Mouse (Mus musculus) thymus, postnatal 25 days (tissue): ENCODE data around the gene Tmem131.

Source experiments
- DNase-seq: peaks from one replicate; pipeline ENCODE4 v3.0.0; 2022

The Tmem131 gene

GRCm38 (mm10) chr1:36943653-36944052, at the start of gene Tmem131:
Gene Tmem131, minus strand, starts transcription at chr1:36943666.
- no peak for DNase-seq

DNA sequence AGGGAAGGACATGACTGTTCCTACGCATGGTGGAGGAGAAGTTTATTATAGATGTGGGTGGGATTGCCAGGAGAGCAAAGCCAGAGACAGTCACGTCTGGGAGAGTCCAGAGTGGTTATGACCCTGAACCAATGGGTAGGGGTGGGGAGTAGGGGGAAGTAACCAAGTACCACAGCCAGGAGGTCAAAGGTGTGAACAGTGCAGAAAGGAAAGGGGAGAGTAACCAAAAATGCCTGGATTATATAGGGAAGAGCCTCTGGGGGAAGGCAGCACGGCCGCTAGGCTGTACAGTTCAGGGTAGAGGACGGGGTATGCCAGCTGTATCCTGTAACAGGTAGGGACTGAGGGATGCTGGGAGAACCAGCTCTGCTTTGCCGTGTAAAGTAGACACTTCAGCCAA, 45.1 kb upstream of the Tmem131 start:
- no peak for DNase-seq

GRCm38 (mm10) chr1:36988161-36988560, 44.7 kb upstream of the Tmem131 start:
- DNase-seq: no peak

DNA sequence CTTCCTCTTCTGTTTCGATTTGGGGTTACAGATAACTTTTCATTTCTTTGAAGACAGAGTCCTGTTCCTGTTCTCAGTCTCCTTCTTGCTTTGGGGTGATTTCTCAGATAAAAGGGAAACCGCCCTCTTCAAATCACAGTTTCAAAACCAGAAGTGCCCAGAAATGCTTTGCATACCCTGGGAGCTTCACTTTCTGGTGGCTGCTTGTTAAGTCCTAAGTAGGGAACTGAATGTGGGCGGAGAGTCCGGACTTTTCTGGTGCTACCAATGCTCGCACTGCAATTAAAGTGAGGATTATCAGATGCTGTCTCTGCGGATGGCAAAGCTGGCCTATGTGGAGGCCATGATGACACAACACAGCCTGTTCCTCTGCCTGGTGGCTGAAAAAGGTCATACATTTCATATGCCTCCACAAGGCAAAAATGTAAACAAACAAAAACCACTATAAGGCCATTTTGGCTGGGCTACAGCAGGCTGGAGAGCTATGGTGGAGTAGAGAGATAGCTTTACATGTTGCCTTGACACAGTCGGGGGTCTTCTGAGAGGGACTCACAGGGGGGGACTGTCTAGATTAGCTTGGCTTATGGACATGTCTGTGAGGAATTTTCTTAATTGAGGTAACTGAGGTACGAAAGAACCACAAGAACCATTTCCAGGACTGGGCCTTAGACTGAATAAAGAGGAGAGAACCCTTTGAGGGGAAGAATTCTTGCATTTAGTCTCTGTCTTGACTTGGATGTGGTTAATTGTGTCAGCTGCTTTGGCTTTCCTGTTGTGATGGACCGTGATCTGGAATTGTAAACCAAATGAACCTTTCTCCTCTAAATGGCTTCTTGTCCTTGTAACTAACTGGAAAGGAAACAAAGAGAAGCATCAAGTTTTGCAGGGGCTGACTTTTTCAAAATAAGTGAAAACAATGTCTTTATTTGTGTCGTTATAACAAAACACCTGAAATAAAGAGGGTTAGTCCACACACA, 44.0 kb upstream of the Tmem131 start:
- no peak for DNase-seq

DNA sequence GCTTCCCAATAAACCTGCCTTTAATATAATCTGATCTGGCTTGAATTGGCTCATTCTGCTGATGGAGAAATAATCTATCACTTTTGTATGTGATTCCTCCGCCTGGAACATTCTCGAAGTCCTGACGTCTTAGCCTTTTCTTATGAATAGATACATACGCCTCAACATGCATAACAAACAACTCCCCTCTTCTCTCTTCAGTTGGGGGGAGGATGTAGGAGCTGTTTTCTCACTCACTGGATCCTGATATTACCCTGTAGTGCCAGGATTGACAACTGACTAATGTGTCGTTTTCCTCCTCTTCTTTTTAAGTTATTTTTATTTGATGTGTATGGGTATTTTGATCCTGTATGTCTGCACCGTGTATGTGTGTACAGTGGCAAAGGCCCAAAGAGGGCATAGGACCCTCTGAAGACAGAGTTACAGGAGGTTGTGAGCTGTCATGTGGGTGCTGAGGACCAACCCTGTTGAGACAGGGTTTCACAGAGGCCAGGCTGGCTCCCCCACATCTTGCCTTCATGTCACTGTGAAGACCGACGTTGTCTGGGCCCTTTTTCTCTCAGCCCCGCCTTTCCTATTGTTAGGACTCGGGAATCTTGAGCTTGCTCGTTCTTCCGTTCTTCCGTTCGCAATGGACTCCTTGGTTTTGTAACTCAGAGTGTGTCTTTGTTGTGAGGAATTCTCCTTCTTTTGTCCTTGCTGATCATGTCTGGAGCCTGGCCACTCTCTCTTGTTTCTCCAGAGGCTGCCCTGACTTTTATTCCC, 43.1 kb upstream of the Tmem131 start:
- no peak for DNase-seq

DNA sequence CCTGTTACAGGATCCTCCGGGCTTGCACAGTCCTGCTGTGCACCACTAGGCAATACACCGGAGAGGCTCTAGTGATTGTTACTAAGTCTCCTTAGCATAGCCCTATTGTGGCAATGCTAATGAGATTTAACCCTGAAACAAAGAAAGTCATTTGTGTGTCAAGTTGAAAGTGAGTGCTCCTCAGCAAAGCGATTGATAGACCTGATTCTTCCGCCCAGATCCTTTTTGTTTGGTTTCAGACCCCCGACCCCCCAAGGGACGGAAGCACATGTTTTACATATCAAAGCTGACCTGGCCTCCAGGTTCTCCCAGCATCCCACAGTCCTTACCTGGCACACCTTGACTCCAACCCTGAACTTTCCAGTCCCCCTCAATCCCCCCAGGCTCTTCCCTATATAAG, 42.4 kb upstream of the Tmem131 start:
- DNase-seq: no peak

DNA sequence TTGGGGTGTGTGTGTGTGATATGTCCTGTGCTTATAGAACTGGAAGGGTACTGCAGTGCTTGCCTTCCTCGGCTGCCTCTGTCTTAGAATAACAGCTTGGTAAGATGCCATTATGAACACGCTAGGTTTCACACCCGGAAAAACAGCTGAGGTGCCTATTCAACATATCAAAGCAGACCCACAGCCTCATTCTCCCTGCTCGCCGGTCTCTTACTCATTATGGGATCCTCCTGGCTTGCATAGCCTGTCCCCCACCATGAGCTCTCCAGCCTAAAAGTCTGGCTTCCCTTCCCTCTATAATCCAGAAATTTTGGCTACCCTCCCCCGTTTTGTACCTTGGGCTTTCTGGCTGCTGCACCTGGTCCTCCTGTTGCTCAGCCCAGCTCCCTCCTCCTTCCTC, 40.9 kb upstream of the Tmem131 start:
- no peak for DNase-seq

- DNase-seq: no peak
These were observed 40.3 kb upstream of the Tmem131 start for GRCm38 (mm10) chr1:36983754-36984153.

GRCm38 (mm10) chr1:36982191-36982961, 38.9 kb upstream of the Tmem131 start:
- no peak for DNase-seq

- DNase-seq: no peak
These were observed 33.3 kb upstream of the Tmem131 start for GRCm38 (mm10) chr1:36976770-36977169.

DNA sequence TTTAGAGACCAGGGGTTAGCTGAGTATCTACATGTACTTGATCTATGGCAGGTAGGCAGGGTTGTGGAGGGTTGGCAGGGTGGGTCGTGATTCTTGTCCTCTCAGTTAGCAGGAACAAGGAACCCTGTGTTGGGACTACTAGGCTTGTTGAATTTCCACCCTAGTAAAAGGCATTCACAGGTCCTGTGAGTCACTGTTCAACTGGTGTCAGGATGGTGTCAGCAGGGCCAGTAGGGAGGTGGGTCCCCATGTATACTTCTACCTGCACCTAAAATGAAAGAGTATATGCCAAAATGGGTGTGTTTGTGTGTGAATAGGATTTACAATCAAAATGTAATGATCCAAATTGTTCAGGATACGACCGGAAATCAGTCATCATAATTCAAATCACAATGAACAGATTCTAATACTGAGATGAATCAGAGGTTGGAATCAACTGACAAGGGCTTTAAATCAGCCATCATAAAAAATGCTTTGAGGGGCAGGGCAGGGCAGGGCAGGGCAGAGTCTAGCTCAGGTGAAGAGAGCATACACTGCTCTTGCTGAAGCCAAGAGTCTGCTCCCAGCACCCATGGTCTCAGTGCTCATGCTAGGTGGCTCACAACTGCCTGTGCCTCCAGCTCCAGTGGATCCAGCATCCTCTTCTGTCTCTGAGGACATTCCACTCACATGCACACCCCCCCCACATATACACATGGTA, 27.6 kb upstream of the Tmem131 start:
- DNase-seq: no peak

DNA sequence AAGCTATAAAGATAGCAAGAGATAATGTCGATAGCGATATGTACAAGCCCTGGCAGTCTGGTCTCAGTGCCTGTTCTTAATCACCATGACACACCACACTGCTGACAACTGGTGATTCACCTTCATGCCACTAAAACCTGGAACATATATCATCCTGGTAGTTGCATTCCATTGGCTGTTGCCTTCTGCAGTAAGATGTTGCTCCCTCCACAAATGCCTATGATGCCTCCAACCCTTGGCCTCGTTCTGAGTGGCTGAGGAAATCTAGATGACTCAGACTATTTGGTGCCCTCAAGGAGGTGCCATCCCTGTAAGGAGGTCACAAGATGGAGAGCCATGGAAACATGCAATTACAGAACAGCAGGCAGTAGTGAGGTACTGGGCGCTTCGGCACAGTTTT, 22.4 kb upstream of the Tmem131 start:
- no peak for DNase-seq

DNA sequence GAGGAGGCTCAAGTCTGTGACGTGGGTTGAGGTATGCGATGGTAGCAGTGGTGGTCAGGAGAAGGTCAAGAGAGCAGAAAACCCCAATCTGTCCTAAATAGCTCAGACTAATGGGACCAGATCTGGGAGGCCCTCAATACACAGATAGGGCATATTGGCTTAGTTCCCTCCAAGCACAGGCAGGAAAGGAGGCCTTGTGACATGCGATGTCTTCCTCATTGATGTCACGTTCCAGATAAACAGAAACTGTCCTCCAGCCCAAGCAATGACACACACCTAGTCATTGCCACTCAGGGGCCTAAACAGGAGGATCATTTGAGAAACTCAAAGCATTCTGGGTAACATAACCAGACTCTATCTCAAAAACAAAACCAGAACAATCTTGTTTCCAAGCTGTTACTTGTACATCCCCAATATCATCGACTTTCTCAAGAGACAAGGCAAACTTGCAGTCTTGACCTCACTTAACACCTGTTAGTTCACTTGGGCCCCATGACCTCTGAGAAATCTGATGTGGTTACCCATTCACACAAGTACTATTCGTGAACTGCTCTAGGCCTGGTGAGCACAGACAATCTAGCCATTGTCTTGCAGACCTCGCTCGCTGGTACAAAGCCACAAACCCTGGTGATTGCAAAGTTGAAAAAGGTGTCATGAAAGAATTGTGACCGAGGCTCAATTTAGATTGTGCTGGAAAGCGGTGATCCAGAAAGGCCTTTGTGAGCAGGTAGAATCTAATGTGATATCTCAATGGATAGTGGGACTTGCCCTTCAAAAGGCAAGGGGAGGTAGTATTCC, 19.1 kb upstream of the Tmem131 start:
- no peak for DNase-seq

DNA sequence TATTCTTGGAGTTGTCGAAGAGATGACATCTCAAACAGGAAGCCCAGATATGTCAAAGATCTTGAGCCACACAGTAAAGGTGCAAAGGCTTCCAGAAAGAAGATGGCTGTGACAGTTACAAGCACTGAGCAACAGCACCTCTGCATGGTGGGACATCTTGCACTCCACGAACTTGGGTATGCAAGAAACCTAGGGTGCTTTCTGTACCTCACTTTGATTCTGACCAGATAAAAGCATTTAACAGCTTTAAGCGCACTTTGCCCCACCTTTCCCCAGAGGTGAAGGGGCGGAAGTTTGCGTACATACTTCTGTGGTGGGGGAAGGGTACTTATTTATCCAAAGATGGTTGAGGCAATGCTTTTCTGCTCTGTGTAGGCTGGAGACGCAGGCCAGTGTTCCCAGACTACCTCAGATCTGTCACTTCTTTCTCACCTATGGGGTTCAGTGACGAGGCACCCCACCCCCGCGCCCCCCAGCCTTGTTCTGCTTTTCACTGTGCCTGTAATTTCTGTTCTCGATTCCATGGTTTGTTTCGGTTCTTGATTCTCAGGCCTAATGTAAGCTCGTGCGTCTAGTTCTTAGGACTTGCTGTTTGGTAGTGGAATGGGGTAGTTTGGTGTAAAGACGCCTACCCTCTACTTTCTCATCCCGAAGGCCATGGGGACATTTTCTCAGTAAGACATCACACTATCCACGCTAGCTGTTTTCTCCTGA, 17.2 kb upstream of the Tmem131 start:
- DNase-seq: peak; percentile 43

- no peak for DNase-seq
These were observed 6.2 kb upstream of the Tmem131 start for GRCm38 (mm10) chr1:36949591-36950184.

- no peak for DNase-seq
These were observed 4.0 kb upstream of the Tmem131 start for GRCm38 (mm10) chr1:36947448-36947847.

GRCm38 (mm10) chr1:36940381-36940762, 3.1 kb downstream of the Tmem131 start:
- no peak for DNase-seq

- peak; percentile 90 for DNase-seq
These were observed 3.7 kb downstream of the Tmem131 start for GRCm38 (mm10) chr1:36939506-36940380.

DNA sequence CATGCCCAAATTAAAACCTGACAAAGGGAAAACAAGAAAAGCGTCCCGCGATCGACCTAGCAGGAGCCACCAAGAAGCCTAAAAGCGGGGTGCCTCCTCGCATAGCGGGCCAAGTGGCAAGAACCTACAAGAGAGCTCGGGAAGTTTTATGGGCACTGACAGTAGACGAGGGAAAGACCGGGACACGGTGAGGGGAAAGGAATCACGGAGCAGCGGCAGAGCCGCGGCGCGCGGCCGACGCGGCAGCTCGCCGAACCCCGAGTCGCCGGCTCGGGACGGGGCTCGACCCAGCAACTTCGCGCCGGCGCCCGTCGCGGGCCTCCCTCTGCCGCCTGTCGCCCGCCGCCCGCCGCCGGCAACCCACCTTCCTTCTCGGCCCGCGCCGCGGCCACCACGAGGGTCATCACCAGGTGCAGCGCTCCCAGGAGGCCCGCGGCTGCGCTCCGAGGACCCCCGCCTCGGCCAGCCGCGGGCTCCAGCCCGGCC, 4.6 kb downstream of the Tmem131 start:
- peak; percentile 52 for DNase-seq
